Mouse (Mus musculus) adrenal gland, adult 8-10 months (tissue): ENCODE data around the gene Kcna2. TPM values are rescaled to one million over a fixed set of nuclear protein-coding genes. Genes with fewer than 3 reads are reported as not detected.

ENCODE experiments used
- DNase-seq: peaks from one replicate; pipeline ENCODE4 v3.0.0; 2022
- total RNA-seq, 4 experiments: library from RNA; stranded (reverse); gene quantifications; 2 replicates each; pipeline ENCODE4 v1.2.4; 2022

Kcna2 gene
- total RNA-seq, 4 experiments from 2014 or later = 0.61 to 2.3 (median 1.1) TPM

- no peak for DNase-seq
These were observed 50.1 kb downstream of the Kcna2 start for GRCm38 (mm10) chr3:107150872-107151540.

GRCm38 (mm10) chr3:107153772-107154655, 53.1 kb downstream of the Kcna2 start:
- no peak for DNase-seq

- DNase-seq = no peak
These were observed 57.9 kb downstream of the Kcna2 start for GRCm38 (mm10) chr3:107158856-107159255.

- DNase-seq = no peak
These were observed 58.5 kb downstream of the Kcna2 start for GRCm38 (mm10) chr3:107159418-107159817.

GRCm38 (mm10) chr3:107159859-107160324, 58.9 kb downstream of the Kcna2 start:
- DNase-seq = no peak

GRCm38 (mm10) chr3:107162741-107163140, 61.8 kb downstream of the Kcna2 start:
- no peak for DNase-seq

Other genes with a start within 250 kb of the Kcna2 start
- gene Kcna3, start 65.0 kb upstream of the Kcna2 start, total RNA-seq = 1 to 10 TPM in 3 of 4 experiments, under 1 TPM in 1; 0.91 to 2.5 (median 1.3) TPM
- not detected for gene Kcna10, start 81.9 kb downstream of the Kcna2 start, total RNA-seq
- gene Cym, start 120.6 kb downstream of the Kcna2 start, total RNA-seq = under 1 TPM in 3 of 4 experiments, not detected in 1; 0.20 to 0.31 (median 0.28) TPM
- gene A630076J17Rik, start 129.5 kb downstream of the Kcna2 start, total RNA-seq = not detected
- gene Prok1, start 138.6 kb downstream of the Kcna2 start, total RNA-seq = 1 to 10 TPM in 1 of 4 experiments, under 1 TPM in 2, not detected in 1; 0.35 to 1.0 (median 0.52) TPM
- 10 to 100 TPM; 78.3 to 97.4 (median 85.7) TPM for gene Lamtor5, start 177.7 kb downstream of the Kcna2 start, total RNA-seq
- under 1 TPM; 0.12 to 0.86 (median 0.31) TPM for gene Slc16a4, start 190.1 kb downstream of the Kcna2 start, total RNA-seq
- gene Rbm15, start 232.5 kb downstream of the Kcna2 start, total RNA-seq = 10 to 100 TPM; 30.6 to 48.1 (median 36.7) TPM